Mouse (Mus musculus) midbrain, postnatal 0 days (tissue): Measurements from ENCODE around the gene Ttll11. TPM values are rescaled to one million over a fixed set of nuclear protein-coding genes. Genes with fewer than 3 reads are reported as not detected.
A peak's percentile ranks its signal among the peaks of the same experiment; 100 is the strongest.

Experiments used
- ATAC-seq: fragments of 200-750 bp; cut with Nextera tagmentation; 2 replicates; pipeline ENCODE4 v1.8.0; 2017; ENCODE audit warnings: moderate number of reproducible peaks, mild to moderate bottlenecking, moderate TSS enrichment, moderate library complexity; ENCODE audit not compliant: low FRiP score
- DNase-seq: peaks from one replicate; pipeline ENCODE4 v3.0.0-alpha.2; 2015; ENCODE audit warnings: low spot score
- H3K27ac ChIP-seq: fragments of 300-500 bp; sonication (generic); 2 replicates; pipeline ENCODE4 v1.5.1; 2014; ENCODE audit warnings: low read depth, mild to moderate bottlenecking, low read length, mixed read lengths
- H3K27me3 ChIP-seq: fragments of 300-500 bp; sonication (generic); 2 replicates; pipeline ENCODE4 v1.6.1; 2014; ENCODE audit warnings: low read length, control low read depth, mixed read lengths; ENCODE audit not compliant: insufficient read depth
- H3K36me3 ChIP-seq: fragments of 300-500 bp; sonication (generic); 2 replicates; pipeline ENCODE4 v1.6.1; 2014; ENCODE audit warnings: low read length, control low read depth, mixed read lengths; ENCODE audit not compliant: insufficient read depth
- H3K4me1 ChIP-seq: fragments of 300-500 bp; sonication (generic); 2 replicates; pipeline ENCODE4 v1.6.1; 2014; ENCODE audit warnings: mild to moderate bottlenecking, control low read depth, antibody characterized with exemption, low read length, mixed read lengths; ENCODE audit not compliant: insufficient read depth
- H3K4me2 ChIP-seq: fragments of 300-500 bp; sonication (generic); 2 replicates; pipeline ENCODE4 v1.6.1; 2014; ENCODE audit warnings: low read depth, mild to moderate bottlenecking, low read length, mixed read lengths; ENCODE audit not compliant: poor library complexity, severe bottlenecking
- H3K4me3 ChIP-seq: fragments of 300-500 bp; sonication (generic); 2 replicates; pipeline ENCODE4 v1.5.1; 2014; ENCODE audit warnings: low read depth, mild to moderate bottlenecking, low read length, moderate library complexity
- H3K9ac ChIP-seq: fragments of 300-500 bp; sonication (generic); replicated peaks from 2 replicates; pipeline ENCODE4 v1.6.1; 2014; ENCODE audit warnings: mild to moderate bottlenecking, low read length, moderate library complexity, mixed read lengths; ENCODE audit not compliant: poor library complexity, severe bottlenecking
- H3K9me3 ChIP-seq: fragments of 300-500 bp; sonication (generic); 2 replicates; pipeline ENCODE4 v1.6.1; 2016; ENCODE audit warnings: low read length, control low read depth
- CTCF ChIP-seq: IDR thresholded peaks from 2 replicates; pipeline ENCODE4 v1.5.1; 2016; ENCODE audit warnings: antibody characterized with exemption, mild to moderate bottlenecking
- WGBS: fragments of 180-500 bp; shearing (Covaris S2); extraction: QIAGEN DNeasy Blood & Tissue Kit; methylation state at CpG from one replicate; pipeline ENCODE4 v1.1.7; 2014; 5-methylcytosine and 5-hydroxymethylcytosine counted together
- polyA plus RNA-seq: library from polyadenylated mRNA; unstranded; fragments of >200 nt; fragmentation: Nextera tagmentation; extraction: Ambion mirVana; gene quantifications from 2 replicates; pipeline ENCODE4 v1.2.1, GENCODE M21; 2015
- total RNA-seq: library from RNA; depleted of rRNA; stranded (reverse); fragments of >200 nt; gene quantifications from 2 replicates; pipeline ENCODE4 v1.2.3, GENCODE M21; 2014

The Ttll11 gene
- total and polyA plus RNA-seq, 2 experiments from 2014 or later = 7.8 to 15.8 TPM

DNA sequence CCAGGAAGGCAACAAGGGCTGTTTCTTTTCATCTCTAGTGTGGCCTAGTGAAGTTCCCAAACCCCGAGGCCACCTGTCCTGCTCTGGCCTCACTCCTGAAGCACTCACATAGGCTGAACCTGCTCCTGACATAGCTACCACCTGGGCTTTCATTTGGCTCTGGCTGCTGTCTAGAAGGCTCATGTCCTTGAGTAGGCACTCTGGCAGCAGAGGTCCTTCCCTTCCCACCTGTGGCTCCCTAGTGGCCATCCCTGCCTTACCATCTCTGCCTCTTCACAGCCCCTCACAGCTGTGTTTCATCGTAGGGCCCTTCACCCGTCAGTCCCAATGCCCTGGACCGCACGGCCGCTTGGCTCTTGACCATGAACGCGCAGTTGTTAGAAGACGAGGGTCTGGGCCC is 258.8 kb downstream of the Ttll11 start:
- TF ChIP-seq CTCF = no peak

DNA sequence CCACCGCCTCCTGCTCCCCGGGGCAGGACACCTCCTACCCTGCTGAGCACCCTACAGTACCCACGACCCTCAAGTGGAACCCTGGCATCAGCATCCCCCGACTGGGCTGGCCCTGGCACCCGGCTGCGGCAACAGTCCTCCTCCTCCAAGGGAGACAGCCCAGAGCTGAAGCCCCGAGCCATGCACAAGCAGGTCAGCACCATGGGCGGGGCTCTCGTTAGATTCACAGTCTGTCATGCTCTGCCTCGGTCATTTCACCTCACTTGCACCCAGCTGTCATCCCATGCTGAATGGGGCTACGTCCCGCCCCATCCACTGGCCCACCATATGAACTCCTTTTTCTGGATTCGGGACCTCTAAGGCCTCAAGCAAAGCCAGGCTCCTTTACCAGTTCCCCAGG is 259.2 kb downstream of the Ttll11 start:
- Histone ChIP-seq H3K9ac (no peak overlapping the region), H3K27me3 (no peaks in the 10 kb centered on the region), H3K4me2 (no peak overlapping the region), H3K4me3 (no peak overlapping the region), H3K36me3 (peaks cover 79% of the 10 kb centered on the region), H3K27ac (no peak overlapping the region), H3K9me3 (no peaks in the 10 kb centered on the region), H3K4me1 (no peaks in the 10 kb centered on the region)
- TF ChIP-seq CTCF = no peak
- 89% methylated on average over 13 of the region's 13 CpGs for WGBS
- 0 out of 2 replicates have a peak, but pooled peaks have one; percentile 25 for ATAC-seq
- DNase-seq = no peak

More for the DNA sequence above, 258.8 kb downstream of the Ttll11 start:
- 94% methylated on average over 9 of the region's 9 CpGs for WGBS
- Histone ChIP-seq H3K9ac (no peak overlapping the region), H3K36me3 (peaks cover 83% of the 10 kb centered on the region), H3K4me2 (no peak overlapping the region), H3K9me3 (no peaks in the 10 kb centered on the region), H3K4me1 (no peaks in the 10 kb centered on the region), H3K4me3 (no peak overlapping the region), H3K27ac (no peak overlapping the region), H3K27me3 (no peaks in the 10 kb centered on the region)
- DNase-seq = no peak
- ATAC-seq = no peak

DNA sequence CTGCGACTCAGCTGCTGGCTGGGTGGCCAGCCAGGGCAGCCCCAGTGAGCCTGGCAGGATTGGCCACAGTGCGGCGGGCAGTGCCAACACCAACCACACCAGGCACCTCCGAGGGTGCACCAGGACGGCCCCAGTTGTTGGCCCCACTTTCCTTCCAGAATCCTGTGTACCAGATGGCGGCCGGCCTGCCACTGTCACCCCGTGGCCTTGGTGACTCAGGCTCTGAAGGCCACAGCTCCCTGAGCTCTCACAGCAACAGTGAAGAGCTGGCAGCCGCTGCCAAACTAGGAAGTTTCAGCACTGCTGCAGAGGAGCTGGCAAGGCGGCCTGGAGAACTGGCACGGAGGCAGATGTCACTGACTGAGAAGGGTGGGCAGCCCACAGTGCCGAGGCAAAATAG is 259.6 kb downstream of the Ttll11 start:
- no peak for TF ChIP-seq CTCF
- DNase-seq (peak; percentile 77), ATAC-seq (0 out of 2 replicates have a peak, but pooled peaks have one; percentile 4)
- Histone ChIP-seq H3K4me3 (no peak overlapping the region), H3K4me2 (no peak overlapping the region), H3K27ac (no peak overlapping the region), H3K36me3 (peaks cover 83% of the 10 kb centered on the region), H3K9ac (no peak overlapping the region), H3K9me3 (no peaks in the 10 kb centered on the region), H3K4me1 (no peaks in the 10 kb centered on the region), H3K27me3 (no peaks in the 10 kb centered on the region)
- 90% methylated on average over 11 of the region's 12 CpGs for WGBS

DNA sequence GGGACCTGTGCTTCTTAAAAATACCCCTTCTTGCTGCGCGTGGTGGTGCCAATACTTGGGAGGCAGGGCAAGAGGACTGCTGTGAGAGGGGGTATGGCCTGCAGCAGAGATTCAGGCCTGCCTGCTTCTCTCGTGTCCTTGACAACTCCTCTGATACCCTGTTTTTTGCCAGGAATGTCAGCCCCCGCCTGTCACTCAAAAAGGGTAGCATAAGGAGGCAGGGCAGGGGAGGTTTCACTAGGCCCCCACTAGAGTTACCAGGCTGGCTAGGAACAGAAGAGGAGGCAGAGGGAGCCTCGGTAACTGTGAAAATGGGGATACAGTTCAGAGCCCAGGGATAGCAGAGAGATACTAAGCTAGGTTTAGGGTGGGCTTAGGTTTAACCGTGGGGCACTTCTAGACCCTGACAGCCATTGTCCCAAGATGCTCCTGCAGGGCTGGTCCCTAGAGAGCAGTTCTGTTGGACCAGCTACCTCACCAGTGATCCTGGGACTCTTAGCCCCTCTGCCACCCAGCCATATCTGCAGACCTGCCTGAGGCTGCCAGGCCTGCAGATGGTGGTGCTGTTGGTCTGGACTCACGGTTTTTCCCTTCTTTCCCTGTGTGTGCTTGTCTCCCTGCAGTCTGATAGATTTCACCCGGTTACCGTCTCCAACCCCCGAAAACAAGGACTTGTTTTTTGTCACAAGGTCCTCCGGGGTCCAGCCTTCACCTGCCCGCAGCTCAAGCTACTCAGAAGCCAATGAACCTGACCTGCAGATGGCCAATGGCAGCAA is 260.3 kb downstream of the Ttll11 start:
- no peak overlapping the region for H3K9ac ChIP-seq
- H3K4me2 ChIP-seq = no peak overlapping the region
- no peak overlapping the region for H3K4me3 ChIP-seq
- H3K9me3 ChIP-seq = no peaks in the 10 kb centered on the region
- no peak for ATAC-seq
- DNase-seq = no peak
- WGBS = 86% methylated on average over 12 of the region's 12 CpGs
- no peak for TF ChIP-seq CTCF
- H3K27ac ChIP-seq = no peak overlapping the region
- no peaks in the 10 kb centered on the region for H3K4me1 ChIP-seq
- no peaks in the 10 kb centered on the region for H3K27me3 ChIP-seq
- H3K36me3 ChIP-seq = peaks cover 82% of the 10 kb centered on the region

DNA sequence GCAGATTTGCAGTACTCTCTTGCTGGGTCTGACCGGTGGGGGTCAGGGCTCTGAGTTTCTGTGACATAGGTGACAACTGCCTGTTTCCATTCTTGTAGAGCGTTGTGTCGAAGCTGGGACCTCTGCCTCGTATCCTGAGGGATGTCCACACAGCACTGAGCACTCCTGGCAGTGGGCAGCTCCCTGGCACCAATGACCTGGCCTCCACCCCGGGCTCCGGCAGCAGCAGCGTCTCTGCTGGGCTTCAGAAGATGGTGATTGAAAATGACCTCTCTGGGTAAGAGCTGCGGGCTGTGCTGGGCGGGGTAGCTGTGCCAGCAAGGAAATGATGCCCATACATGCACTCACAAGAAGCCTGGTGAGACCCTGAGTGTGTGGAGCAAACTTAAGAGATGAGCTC is 261.1 kb downstream of the Ttll11 start:
- DNase-seq = no peak
- Histone ChIP-seq H3K9me3 (no peaks in the 10 kb centered on the region), H3K27me3 (no peaks in the 10 kb centered on the region), H3K4me3 (no peak overlapping the region), H3K27ac (no peak overlapping the region), H3K4me1 (no peaks in the 10 kb centered on the region), H3K9ac (no peak overlapping the region), H3K4me2 (no peak overlapping the region), H3K36me3 (peaks cover 86% of the 10 kb centered on the region)
- no peak for ATAC-seq
- 92% methylated on average over 9 of the region's 9 CpGs for WGBS
- no peak for TF ChIP-seq CTCF

DNA sequence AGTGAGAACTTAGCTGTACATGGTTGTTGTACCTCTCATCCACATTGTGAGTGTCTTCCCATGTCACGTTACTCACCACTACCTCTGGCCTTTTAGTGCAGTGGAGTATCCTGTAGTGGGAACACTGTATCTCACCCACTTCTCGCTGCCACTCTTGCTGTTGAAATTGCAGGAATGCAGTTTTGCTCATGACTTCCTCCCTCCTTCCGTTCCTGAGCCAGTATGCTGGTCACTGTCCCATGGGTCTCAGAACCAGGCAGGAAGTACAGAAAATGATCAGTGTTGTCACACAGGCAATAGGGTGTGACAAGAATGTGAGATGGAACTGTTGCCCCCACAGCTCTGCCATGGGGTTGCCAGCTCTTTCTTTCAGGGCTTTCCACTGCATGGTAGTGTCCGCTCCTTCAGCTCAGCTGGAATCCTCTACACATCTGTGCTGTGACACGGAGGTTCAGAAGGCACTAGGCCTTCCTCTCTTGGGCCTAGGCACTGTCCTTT is 261.7 kb downstream of the Ttll11 start:
- Histone ChIP-seq H3K9me3 (no peaks in the 10 kb centered on the region), H3K27ac (no peak overlapping the region), H3K27me3 (no peaks in the 10 kb centered on the region), H3K4me3 (no peak overlapping the region), H3K9ac (no peak overlapping the region), H3K4me2 (no peak overlapping the region), H3K36me3 (peaks cover 83% of the 10 kb centered on the region), H3K4me1 (no peaks in the 10 kb centered on the region)
- no peak for ATAC-seq
- 92% methylated on average over 5 of the region's 5 CpGs for WGBS
- no peak for DNase-seq
- no peak for TF ChIP-seq CTCF
